Mouse (Mus musculus) urinary bladder, postnatal 25 days (tissue): ENCODE data around the gene Foxm1.

Experiments used
- DNase-seq: peaks from one replicate; pipeline ENCODE4 v3.0.0; 2022; ENCODE audit warnings: low spot score

Foxm1 gene

GRCm38 (mm10) chr6:128362381-128363006, at the start of gene Foxm1, which contains the start of gene Rhno1:
Foxm1 (plus strand) TSS chr6:128362967.
Rhno1 (minus strand) TSS chr6:128362911.
- DNase-seq, result peak; percentile 79

DNA sequence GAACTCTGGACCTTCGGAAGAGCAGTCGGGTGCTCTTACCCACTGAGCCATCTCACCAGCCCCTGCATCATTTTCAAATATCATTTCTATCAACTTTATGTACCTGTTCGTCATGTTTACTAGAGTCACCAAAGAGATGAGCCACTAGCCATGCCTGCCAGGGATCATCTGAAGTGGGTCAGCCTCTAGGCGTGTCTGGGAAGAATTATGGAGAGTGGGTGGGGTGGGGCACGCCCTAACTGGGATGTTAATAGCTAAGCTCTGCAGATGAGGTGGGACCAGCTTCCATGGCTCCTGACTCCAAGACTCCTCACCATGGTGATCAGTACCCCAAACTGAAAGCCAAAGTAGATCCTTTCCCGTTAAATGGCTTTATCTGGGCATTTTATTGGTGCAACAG, 48.0 kb upstream of the Foxm1 start:
- DNase-seq, result no peak

DNA sequence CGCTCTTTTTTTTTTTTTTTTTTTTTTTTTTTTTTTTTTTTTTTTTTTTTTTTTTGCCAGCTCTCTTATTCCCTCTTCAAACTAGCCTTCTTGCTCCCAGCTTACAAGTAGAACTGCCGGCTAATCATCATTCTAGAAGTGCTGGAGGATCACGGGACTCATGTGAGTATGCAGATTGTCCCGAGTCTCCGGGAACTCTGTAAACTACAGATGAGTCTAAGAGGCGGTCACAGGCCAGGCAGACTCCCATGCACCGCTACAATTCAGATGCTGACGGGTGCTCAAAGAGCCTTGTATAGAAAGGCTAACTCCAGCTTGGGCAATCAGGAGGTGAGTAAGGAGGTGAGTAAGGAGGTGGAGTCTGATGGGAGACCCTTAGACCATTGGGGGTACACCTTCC, 47.2 kb upstream of the Foxm1 start:
- no peak for DNase-seq

DNA sequence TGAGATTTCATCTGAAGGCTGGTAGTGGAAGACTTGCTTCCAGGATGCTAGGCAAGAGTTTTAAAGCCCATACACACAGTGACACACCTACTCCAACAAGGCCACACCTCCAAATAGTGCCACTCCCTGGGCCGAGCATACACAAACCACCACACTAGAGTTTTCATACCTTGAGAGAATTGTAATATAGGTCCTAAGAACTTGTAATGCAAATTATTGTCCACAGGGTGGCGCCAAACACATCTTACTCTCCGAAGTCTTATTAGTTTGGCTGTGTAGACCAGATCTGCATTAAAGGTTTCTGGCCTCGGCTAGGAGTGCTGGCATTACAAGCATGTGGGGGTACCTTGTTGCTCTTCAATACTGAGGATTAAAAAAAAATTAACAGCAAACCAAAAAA, 44.5 kb upstream of the Foxm1 start:
- DNase-seq, result peak; percentile 60

GRCm38 (mm10) chr6:128334397-128335124, 28.2 kb upstream of the Foxm1 start:
- DNase-seq, result peak; percentile 68

GRCm38 (mm10) chr6:128337467-128337866, 25.3 kb upstream of the Foxm1 start:
- no peak for DNase-seq

DNA sequence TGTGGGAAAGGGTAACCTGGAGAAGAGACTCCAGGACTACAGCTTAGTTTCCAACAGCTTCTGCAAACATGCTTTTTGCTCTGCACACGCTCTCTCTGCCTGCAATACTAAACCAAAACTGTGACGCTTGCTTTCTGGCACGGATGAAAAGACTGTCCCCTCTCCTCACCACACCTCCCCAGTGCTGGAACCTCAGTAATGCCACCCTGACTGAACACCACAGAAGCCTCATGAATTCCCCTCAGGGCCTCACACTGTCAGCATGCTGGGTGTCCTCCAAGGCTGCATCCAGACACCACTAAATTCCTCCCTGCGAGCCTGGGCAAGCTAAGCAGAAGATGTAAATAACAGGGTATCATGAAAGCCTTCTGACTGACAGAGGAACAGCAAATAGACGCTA, 23.9 kb upstream of the Foxm1 start:
- DNase-seq, result no peak

DNA sequence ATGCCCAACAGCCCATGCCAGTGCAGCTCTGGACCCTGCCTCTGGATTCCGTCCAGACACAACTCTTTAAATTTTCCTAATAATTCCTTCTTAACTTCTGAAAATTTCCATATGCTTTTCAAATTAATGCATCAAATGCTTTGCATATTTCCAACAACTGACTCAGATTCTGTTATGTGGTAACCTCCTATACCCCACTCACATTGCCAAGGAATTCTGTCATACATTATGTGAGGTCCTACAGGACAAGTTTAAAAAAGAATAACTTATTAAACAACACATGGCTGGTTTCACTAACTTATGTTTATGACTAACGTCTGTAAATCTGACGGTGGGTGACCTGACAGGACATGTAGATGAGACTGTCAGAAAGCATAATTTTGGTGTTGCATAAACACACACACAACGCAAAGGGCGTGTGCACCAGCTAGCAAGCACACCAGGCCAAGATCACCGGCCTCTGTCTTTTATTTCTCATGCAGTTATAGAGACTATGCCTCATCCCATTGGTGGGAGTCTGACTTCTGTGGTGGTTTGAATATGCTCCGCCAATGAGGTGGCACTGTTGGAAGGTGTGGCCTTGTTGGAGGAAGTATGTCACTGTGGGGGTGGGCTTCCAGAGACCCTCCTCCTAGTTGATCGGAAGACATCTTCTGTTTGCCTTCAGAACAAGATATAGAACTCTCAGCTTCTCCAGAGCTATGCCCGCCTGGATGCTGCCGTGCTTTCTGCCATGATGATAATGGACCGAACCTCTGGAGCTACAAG, 20.6 kb upstream of the Foxm1 start:
- no peak for DNase-seq

DNA sequence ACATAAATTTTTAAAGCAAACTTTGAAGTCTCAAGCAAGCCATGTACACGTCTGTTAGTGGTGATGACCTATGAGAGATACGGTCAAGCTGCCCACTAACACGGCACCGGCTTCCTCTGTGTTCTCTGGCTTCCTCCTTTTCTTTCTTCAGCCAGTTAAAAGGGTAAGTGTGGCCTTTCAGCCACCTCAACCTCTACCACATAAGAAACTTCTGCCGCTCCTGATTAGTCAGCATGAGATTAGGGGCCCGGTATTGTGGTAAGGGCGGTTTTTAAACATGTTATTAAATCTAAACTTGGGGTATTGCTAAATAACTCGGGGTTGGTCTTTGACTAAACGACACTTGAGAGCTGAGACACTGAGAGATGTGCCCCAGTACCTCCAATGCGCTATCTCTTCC, 17.1 kb upstream of the Foxm1 start:
- DNase-seq, result no peak

- DNase-seq, result no peak
These were observed 16.0 kb upstream of the Foxm1 start for GRCm38 (mm10) chr6:128346782-128347181.

DNA sequence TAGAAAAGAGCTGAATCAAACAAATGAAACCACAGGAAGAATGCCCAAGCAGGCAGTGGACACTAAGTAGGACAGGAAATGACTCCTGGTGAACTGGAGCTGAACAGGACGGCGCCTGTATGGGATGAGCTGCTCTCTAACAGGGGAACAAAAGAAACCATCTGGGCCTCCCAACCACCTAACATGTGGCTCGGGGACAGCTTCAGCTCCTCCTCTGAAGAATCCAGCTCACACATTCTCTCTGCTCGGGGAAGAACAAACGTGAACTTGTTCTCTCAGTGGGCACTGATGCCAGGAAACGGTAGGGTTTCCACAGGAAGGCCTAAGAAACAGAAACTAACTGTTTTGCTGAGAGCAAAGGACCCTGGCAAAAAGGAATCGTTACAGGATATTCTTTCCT, 13.1 kb upstream of the Foxm1 start:
- DNase-seq, result no peak

- DNase-seq, result no peak
These were observed 8.6 kb upstream of the Foxm1 start for GRCm38 (mm10) chr6:128354140-128354539.

DNA sequence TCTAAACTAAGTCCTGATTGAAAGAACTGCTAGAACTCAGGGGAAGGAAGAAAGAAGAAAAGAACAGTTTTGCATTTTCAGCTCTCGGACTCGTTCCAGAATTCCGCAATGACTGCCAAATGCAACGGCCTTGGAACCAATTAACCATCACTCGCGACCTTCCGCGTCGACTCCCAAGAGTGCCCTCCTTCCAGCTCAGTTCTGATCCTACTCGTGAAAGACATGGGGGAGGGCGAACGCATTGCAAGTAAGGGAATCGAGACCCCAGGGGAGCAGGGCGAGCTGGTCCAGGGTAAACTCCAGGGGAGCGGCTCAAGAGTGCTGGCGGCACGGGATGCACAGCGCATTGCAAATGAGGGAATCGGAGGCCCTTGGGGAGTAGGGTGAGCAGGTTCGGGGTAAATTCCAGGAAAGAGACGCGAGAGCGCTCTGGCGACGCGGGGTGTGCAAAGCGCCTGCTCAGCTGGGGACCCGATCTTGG, 7.5 kb upstream of the Foxm1 start:
- peak; percentile 34 for DNase-seq

GRCm38 (mm10) chr6:128355726-128356416, 6.9 kb upstream of the Foxm1 start, which contains the start of gene Tulp3:
Tulp3 (minus strand) TSS chr6:128355851.
- DNase-seq, result peak; percentile 92

DNA sequence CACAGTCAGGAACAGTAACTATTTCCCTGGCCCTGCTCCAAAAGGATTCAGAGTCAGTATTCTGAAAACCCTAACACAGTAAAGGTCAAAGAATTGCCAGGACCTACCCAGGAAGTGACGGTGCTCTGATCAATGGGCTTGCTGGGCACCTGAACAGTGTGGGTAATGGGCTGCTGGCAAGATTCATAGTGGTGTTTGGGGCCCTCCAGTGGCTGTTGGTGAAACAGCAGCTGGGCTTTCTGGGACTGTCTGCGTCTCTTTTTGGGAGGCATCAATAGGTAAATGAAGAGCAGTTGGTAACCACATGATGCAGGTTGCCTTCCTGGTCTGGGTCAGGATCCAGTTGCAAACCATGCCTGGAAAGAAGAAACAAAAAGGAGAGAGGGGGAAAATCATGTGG, 3.8 kb upstream of the Foxm1 start:
- peak; percentile 59 for DNase-seq

DNA sequence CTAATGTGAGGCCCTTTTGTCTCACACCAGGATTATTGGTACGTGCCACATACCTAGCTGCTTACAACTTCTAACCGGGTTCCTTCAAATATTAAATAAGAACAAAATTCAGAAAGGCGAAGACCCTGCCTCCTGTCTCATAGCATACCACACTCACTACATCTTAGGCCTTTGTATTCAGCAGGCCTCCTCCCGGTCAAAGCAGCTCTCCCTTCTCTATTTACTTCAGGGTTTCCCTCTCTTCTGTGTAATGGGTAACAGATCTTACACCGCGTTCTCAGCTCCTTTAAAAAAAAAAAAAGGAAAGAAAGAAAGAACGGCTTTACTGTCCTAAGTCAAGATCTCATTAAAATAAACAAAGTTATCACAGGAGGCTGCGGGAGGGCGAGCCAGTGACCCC, 866 bp upstream of the Foxm1 start:
- DNase-seq, result no peak

DNA sequence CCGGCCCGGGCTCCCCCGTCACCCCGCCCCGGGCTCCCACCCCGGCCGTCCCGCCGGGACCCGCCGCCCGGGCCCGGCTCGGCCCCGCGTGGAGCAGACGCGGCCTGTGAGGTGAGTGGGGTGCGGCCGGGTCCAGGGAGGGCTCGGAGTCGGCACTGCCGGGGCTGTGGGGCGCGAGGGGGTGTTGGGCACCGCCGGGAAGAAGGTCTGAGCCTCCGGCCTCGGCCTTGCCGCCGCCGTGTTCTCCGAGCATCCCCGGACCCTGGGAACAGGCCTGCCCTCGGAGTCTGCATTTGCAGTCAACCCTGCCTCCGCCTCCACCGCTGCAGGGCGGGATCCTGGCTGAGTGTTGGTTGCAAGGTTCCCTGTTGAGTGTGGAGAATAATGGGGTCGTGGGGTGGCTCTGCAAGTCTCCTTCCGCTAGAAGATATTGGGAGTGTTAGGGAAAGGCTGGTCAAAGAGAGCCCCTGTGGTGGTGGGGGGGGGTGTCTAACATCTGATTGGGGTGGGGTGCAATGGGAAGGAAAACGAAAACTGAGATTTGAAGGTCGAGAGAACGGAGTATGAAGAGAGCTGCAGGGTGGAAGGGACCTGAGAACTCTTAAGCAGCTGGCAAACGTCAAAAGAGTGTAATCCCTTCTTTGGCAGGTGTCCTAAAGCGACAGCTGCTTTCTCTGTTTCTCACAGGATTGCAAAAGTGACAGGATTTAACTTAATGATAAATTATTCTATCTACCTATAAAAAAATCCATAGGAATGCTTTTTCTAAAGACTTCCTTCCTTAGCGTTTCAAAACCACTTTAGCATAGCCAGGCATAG, 449 bp downstream of the Foxm1 start:
- no peak for DNase-seq

DNA sequence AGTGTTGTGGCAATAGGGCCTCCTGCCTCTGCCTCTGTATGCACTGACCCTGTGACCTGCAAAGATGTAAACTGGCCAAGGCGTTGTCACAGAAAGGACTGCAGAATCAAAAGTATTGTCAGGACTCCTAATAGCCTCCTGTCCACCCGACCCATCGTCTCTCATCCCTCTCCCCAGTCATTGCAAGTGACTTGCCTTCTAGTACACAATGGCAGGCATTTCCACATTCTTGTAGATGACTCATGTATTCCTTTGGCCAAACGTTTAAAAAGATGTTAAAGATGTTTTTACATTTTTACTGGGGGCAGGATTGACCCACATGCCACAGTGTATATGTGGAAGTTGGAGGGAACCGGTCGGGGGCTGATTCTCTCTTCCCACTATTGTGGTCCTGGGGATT, 2.0 kb downstream of the Foxm1 start:
- DNase-seq, result no peak

- no peak for DNase-seq
These were observed 3.7 kb downstream of the Foxm1 start for GRCm38 (mm10) chr6:128366466-128366865.

DNA sequence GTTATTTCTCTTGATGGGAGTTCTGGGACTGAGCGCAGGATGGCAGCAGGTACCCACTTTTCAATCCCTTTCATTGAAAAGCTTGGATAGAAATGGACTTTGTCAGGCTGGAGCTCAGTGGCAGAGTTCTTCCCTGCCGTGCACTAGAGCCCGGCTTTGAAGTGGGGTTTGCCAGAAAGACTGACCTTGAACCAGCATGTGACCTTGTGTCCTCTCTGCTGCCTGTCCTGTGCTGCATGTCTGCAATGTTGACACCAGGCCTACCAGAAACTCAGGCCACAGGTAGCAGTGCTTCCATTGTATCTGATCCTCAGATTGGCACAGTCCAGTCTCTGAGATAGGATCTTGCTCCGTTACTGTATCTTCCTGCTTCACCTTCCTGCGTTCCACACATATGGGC, 7.3 kb downstream of the Foxm1 start:
- DNase-seq, result no peak

DNA sequence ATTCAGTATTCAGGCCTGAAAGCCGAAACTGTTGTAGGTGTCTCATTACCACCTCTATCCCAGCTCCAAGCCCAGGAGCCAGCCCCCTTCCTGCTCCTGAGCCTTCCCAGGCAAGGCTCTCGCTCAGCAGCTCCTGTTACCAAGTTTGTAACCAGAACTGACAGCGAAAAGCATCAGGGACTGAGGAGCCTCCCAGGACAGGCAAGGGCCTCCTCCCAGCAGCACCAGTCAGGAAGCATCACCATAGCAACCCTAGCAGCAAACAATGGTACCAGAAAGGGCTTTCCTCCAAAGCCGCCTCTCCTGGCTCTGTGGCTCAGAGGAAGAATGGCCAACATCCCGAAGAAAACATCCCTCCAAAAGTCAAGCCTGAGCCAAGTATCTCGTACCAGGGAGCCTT, 12.4 kb downstream of the Foxm1 start, which contains the start of the genes Tex52 and Gm44596:
Gene Tex52, plus strand, starts transcription at position 265 of the 400 bp plus-strand sequence.
Gene Gm44596, plus strand, starts transcription at position 312 of the 400 bp plus-strand sequence.
- no peak for DNase-seq
